9 mouse cellular contexts compared by ENCODE assay signal in genomic region chr9:31559506-31560225, GRCm38 (mm10).
DNase-seq lines count a peak whose midpoint lies in the region; ATAC-seq and TF ChIP-seq lines count a peak whose summit lies in the region.
"Had no signal": no experiment of that assay in that cellular context is flagged by ENCODE, and none has a peak within 500 bp of the region (broad histone marks: within the 10 kb centered on the region; RNA-seq: fewer than 3 reads in every experiment).

No protein-coding gene starts in this region.

- H3K4me2 ChIP-seq in forebrain, embryonic 15.5 days (replicated peaks) = peak overlapping the region; percentile 49
- 0 out of 2 replicates have a peak overlapping the region, but pooled peaks have one; percentile 10 for H3K4me2 ChIP-seq in liver, postnatal 0 days (ENCODE audit: low read depth, low read length)
- H3K4me2 ChIP-seq in neural tube, embryonic 15.5 days = peak overlapping the region; percentile 68

- peak; percentile 99 for TF ChIP-seq CTCF in liver, postnatal 0 days (IDR thresholded peaks at IDR 0.05; ENCODE audit: low read depth)
- TF ChIP-seq CTCF in thymus, adult 2 months (IDR thresholded peaks at IDR 0.05; ENCODE audit: borderline replicate concordance, control insufficient read depth, extremely low read depth, insufficient read depth, low read length, poor library complexity) = no peak

- no peaks in the 10 kb centered on the region for H3K36me3 ChIP-seq in ES-E14 (ENCODE audit: control insufficient read depth, insufficient read depth, low read length, poor library complexity, severe bottlenecking)
- no peaks in the 10 kb centered on the region for H3K36me3 ChIP-seq in forebrain, embryonic 15.5 days
- H3K36me3 ChIP-seq in liver, postnatal 0 days (replicated peaks; ENCODE audit: insufficient read depth, low read length) = no peaks in the 10 kb centered on the region
- H3K36me3 ChIP-seq in neural tube, embryonic 15.5 days = no peaks in the 10 kb centered on the region
- H3K36me3 ChIP-seq in thymus, adult 2 months (ENCODE audit: control insufficient read depth, insufficient read depth, low read length) = no peaks in the 10 kb centered on the region

- H3K4me3 ChIP-seq in ES-E14 (ENCODE audit: insufficient read depth in 1 of 2, low read depth in 1 of 2, low read length in 2 of 2, poor library complexity in 1 of 2, severe bottlenecking in 1 of 2) = no peak overlapping the region
- peak overlapping the region; percentile 34 for H3K4me3 ChIP-seq in forebrain, embryonic 15.5 days
- H3K4me3 ChIP-seq in liver, postnatal 0 days (ENCODE audit: low read depth, low read length) = no peak overlapping the region
- H3K4me3 ChIP-seq in neural tube, embryonic 15.5 days (replicated peaks) = peak overlapping the region; percentile 31
- H3K4me3 ChIP-seq in thymus, adult 2 months (ENCODE audit: control insufficient read depth, insufficient read depth, low read length) = no peak overlapping the region

- no peaks in the 10 kb centered on the region for H3K9me3 ChIP-seq in ES-E14 (ENCODE audit: control insufficient read depth, insufficient read depth, low read depth, low read length)
- H3K9me3 ChIP-seq in forebrain, embryonic 15.5 days = no peaks in the 10 kb centered on the region
- no peaks in the 10 kb centered on the region for H3K9me3 ChIP-seq in liver, postnatal 0 days (ENCODE audit: low read length)
- H3K9me3 ChIP-seq in neural tube, embryonic 15.5 days (replicated peaks) = no peaks in the 10 kb centered on the region

- H3K4me1 ChIP-seq in ES-E14 (ENCODE audit: control insufficient read depth in 2 of 2, insufficient read depth in 2 of 2, low read length in 2 of 2, poor library complexity in 1 of 2) = peaks cover 0 to 2% of the 10 kb centered on the region in 2 experiments; a peak in 1 of 4 replicates
- H3K4me1 ChIP-seq in forebrain, embryonic 15.5 days = peaks cover 3% of the 10 kb centered on the region; the same call in 1 of the 2 replicates
- no peaks in the 10 kb centered on the region for H3K4me1 ChIP-seq in liver, postnatal 0 days (ENCODE audit: insufficient read depth)
- H3K4me1 ChIP-seq in neural tube, embryonic 15.5 days = 0 out of 2 replicates have a peak, but pooled peaks cover 6% of the 10 kb centered on the region
- H3K4me1 ChIP-seq in thymus, adult 2 months (replicated peaks; ENCODE audit: control insufficient read depth, insufficient read depth, low read length) = no peaks in the 10 kb centered on the region

- no peak overlapping the region for H3K27ac ChIP-seq in ES-E14 (ENCODE audit: insufficient read depth, low read depth, low read length, poor library complexity, severe bottlenecking)
- no peak overlapping the region for H3K27ac ChIP-seq in forebrain, embryonic 15.5 days (replicated peaks)
- H3K27ac ChIP-seq in liver, postnatal 0 days (ENCODE audit: low read depth) = no peak overlapping the region
- H3K27ac ChIP-seq in neural tube, embryonic 15.5 days (replicated peaks) = no peak overlapping the region
- no peak overlapping the region for H3K27ac ChIP-seq in thymus, adult 2 months (ENCODE audit: control insufficient read depth, insufficient read depth, low read length)
- H3K27ac ChIP-seq: macrophage had no signal

- H3K9ac ChIP-seq in ES-E14 (ENCODE audit: insufficient read depth, low read depth, low read length, poor library complexity, severe bottlenecking) = no peak overlapping the region; the same call in 1 of the 2 replicates
- H3K9ac ChIP-seq in forebrain, embryonic 15.5 days (replicated peaks) = peak overlapping the region; percentile 47
- no peak overlapping the region for H3K9ac ChIP-seq in liver, postnatal 0 days (replicated peaks)
- H3K9ac ChIP-seq in neural tube, embryonic 15.5 days (replicated peaks) = no peak overlapping the region; the same call in 1 of the 2 replicates

- peak; percentile 66 for DNase-seq in ES-E14 (ENCODE audit: low read depth, low spot score)
- DNase-seq in heart, postnatal 25 days (ENCODE audit: low spot score) = peak; percentile 42
- DNase-seq in layer of hippocampus, adult 18-20 months (ENCODE audit: low spot score in 2 of 2) = peak; percentile 78 to 91
- peak; percentile 51 for DNase-seq in liver, postnatal 0 days
- DNase-seq in thymus, adult 2 months = peak; percentile 46

- TF ChIP-seq EP300 in liver, postnatal 0 days (IDR thresholded peaks at IDR 0.05; ENCODE audit: low read depth) = no peak

- WGBS in forebrain, embryonic 15.5 days = 31% methylated on average over 18 of the region's 18 CpGs
- WGBS in liver, postnatal 0 days (ENCODE audit: insufficient replicate concordance) = 37% methylated on average over 18 of the region's 18 CpGs
- WGBS in neural tube, embryonic 15.5 days = 35% methylated on average over 18 of the region's 18 CpGs
- WGBS in thymus, adult 2 months = 45% methylated on average over 18 of the region's 18 CpGs

- ATAC-seq in cerebellum, adult (ENCODE audit: insufficient number of reproducible peaks, low FRiP score, low TSS enrichment) = peak; percentile 52
- peak; percentile 89 for ATAC-seq in forebrain, embryonic 15.5 days (replicated peaks)
- no peak for ATAC-seq in liver, postnatal 0 days
- peak; percentile 89 for ATAC-seq in neural tube, embryonic 15.5 days (ENCODE audit: low FRiP score)

- in situ Hi-C loops in ES-E14 (cut with MboI; ENCODE audit: low sequenced_read_pairs in 2 of 2, unreplicated experiment in 2 of 2) = loop anchor here (5.0 to 25.0 kb wide), 2 partner anchors 353 to 363 kb away; partner anchors contain the start of gene Barx2 (in 1 of the 2)

- intact Hi-C loops in heart, postnatal 25 days (cut with DNase I) = loop anchor here (1.0 to 5.0 kb wide), 2 partner anchors 367 to 598 kb away; no protein-coding TSS in a partner anchor

- no peak for TF ChIP-seq POLR2A in thymus, adult 2 months (IDR thresholded peaks at IDR 0.05; ENCODE audit: control insufficient read depth, extremely low read depth, insufficient read depth, low read length, poor library complexity)

- H3K27me3 ChIP-seq in forebrain, embryonic 15.5 days = 0 out of 2 replicates have a peak, but pooled peaks cover 5% of the 10 kb centered on the region
- H3K27me3 ChIP-seq in liver, postnatal 0 days (ENCODE audit: insufficient read depth, low read length) = no peaks in the 10 kb centered on the region
- peaks cover 3% of the 10 kb centered on the region; the same call in 1 of the 2 replicates for H3K27me3 ChIP-seq in neural tube, embryonic 15.5 days (replicated peaks)
- H3K27me3 ChIP-seq in thymus, adult 2 months (ENCODE audit: control insufficient read depth, insufficient read depth, low read length) = no peaks in the 10 kb centered on the region

TF ChIP-seq in ES-E14, 5 proteins besides CTCF, POLR2A, EP300 and RAD21:
- TF ChIP-seq ZNF384 (IDR thresholded peaks at IDR 0.05; ENCODE audit: low read depth, low read length) = 0 out of 2 replicates have a peak, but pooled peaks have one; percentile 61
- peak; percentile 100 for TF ChIP-seq ZC3H11A (IDR thresholded peaks at IDR 0.05; ENCODE audit: borderline replicate concordance, low read depth, low read length)
- TF ChIP-seq MAFK (IDR thresholded peaks at IDR 0.05; ENCODE audit: insufficient read depth, low read depth, low read length) = 0 out of 2 replicates have a peak, but pooled peaks have one; percentile 16
- TF ChIP-seq CHD2 (IDR thresholded peaks at IDR 0.05; ENCODE audit: low read depth, low read length) = no peak
- TF ChIP-seq HCFC1 (IDR thresholded peaks at IDR 0.05; ENCODE audit: borderline replicate concordance, insufficient read depth, low read length) = no peak
TF ChIP-seq in ES-E14: peak in this region for 3.

Comparison
In these comparisons a context has a peak if more than half of its experiments do, and no peak if none do; other contexts are left out.
1. H3K4me3 ChIP-seq: peak in forebrain, embryonic 15.5 days (single experiment) and neural tube, embryonic 15.5 days (single experiment); none in ES-E14 (0 of 2), liver, postnatal 0 days (single experiment) and thymus, adult 2 months (single experiment).
2. H3K4me2 ChIP-seq: peak in every context shown above with its lines; median percentile 68 in neural tube, embryonic 15.5 days; 49 in forebrain, embryonic 15.5 days; 10 in liver, postnatal 0 days.
3. Peak in every context shown above with its lines, with median percentiles within 50 percentile points of each other: DNase-seq.